Mouse (Mus musculus) liver, embryonic 14.5 days (tissue): ENCODE measurements around the gene Rsph14.

Experiments used
- CTCF ChIP-seq: IDR thresholded peaks from 2 replicates; pipeline ENCODE4 v1.5.1; 2016; ENCODE audit warnings: antibody characterized with exemption, low read depth, control low read depth
- EP300 ChIP-seq: IDR thresholded peaks from 2 replicates; pipeline ENCODE4 v1.6.1; 2016; ENCODE audit warnings: antibody characterized with exemption, low read depth

DNA sequence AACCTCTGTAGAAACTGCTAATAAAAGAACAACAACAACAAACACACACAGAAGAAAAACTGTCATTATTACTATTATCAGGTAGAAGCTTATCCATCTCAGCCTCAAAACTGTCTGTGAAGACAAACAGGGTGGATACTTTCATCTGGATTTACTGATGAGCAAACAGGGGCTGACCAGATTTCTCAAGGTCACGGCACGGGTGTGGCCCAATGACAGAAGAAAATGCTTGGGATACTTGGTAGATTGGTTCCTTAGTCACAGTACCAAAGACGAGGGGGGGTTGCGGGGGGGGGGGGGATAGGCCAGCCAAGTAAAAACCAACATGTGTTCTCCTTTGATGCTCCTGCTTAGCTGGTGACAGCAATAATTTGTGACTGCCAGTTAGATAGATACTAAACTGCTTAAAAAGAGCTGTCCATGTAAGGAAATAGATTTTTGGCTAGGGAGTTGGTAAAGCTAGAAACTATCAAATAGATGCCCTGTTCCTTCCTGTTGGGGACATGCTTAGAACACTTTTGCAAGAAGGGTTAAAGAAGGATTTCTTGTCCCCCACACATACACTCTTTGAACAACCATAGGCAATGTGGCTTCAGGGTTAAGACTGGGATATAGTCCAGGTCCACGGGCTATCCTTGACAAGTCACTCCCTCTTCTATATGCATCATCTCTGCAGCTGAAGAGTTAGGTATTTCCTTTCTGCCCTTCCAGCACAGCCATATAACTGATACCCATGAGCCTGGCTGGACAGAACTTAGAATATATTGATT, 856 bp downstream of the Rsph14 start:
- no peak for TF ChIP-seq CTCF
- TF ChIP-seq EP300 = no peak
